Mouse (Mus musculus) MEL (cell line): ENCODE measurements at regions not wholly inside any gene's neighbourhood (a gene's known extent, or its start where the extent isn't known, plus 50 kb on each side); places are given as distances from the start of the nearest gene placed in this dataset.

Source experiments
- DNase-seq: peaks from one replicate; pipeline ENCODE4 v3.0.0; 2011; ENCODE audit warnings: low read depth, low spot score
- H3K27ac ChIP-seq: 2 replicates; pipeline ENCODE4 v1.5.1; 2012; ENCODE audit warnings: low read depth, mild to moderate bottlenecking, control low read depth, low read length, moderate library complexity; ENCODE audit not compliant: control insufficient read depth
- H3K27me3 ChIP-seq, 2 experiments: fragments of 150-350 bp in 1 of 2; sonication (generic) in 1 of 2; 2 replicates each; pipeline ENCODE4 v1.6.1; 2012; ENCODE audit warnings: low read length in 2 of 2, mild to moderate bottlenecking in 2 of 2, improper control_type of control experiment in 1 of 2, moderate library complexity in 1 of 2; ENCODE audit not compliant: insufficient read depth in 2 of 2, control insufficient read depth in 1 of 2
- H3K36me3 ChIP-seq, 2 experiments: 2 replicates each; pipeline ENCODE4 v1.6.1; 2012 to 2014; ENCODE audit warnings: low read length in 2 of 2, improper control_type of control experiment in 1 of 2, inconsistent platforms in 1 of 2, mild to moderate bottlenecking in 1 of 2; ENCODE audit not compliant: insufficient read depth in 2 of 2, control insufficient read depth in 1 of 2
- H3K4me1 ChIP-seq, 2 experiments: fragments of 150-350 bp in 1 of 2; sonication (generic) in 1 of 2; 2 replicates each; pipeline ENCODE4 v1.6.1; 2012; ENCODE audit warnings: low read length in 2 of 2, improper control_type of control experiment in 1 of 2, mild to moderate bottlenecking in 1 of 2; ENCODE audit not compliant: insufficient read depth in 2 of 2, control insufficient read depth in 1 of 2
- H3K4me3 ChIP-seq, 2 experiments: fragments of 150-350 bp in 1 of 2; sonication (generic) in 1 of 2; 2 replicates each; pipeline ENCODE4 v1.5.1; 2012; ENCODE audit warnings: low read depth in 2 of 2, low read length in 2 of 2, mild to moderate bottlenecking in 2 of 2, moderate library complexity in 2 of 2, control low read depth in 1 of 2, improper control_type of control experiment in 1 of 2; ENCODE audit not compliant: control insufficient read depth in 1 of 2, insufficient read depth in 1 of 2
- H3K79me2 ChIP-seq: 2 replicates; pipeline ENCODE4 v1.6.1; 2012; ENCODE audit warnings: mild to moderate bottlenecking, low read length, moderate library complexity; ENCODE audit not compliant: control insufficient read depth, poor library complexity, insufficient read depth
- H3K9ac ChIP-seq: 2 replicates; pipeline ENCODE4 v1.6.1; 2012; ENCODE audit warnings: low read depth, mild to moderate bottlenecking, control low read depth, low read length, moderate library complexity; ENCODE audit not compliant: control insufficient read depth, poor library complexity, severe bottlenecking
- H3K9me3 ChIP-seq: fragments of 150-350 bp; sonication (generic); replicated peaks from 2 replicates; pipeline ENCODE4 v1.6.1; 2012; ENCODE audit warnings: mild to moderate bottlenecking, low read length, improper control_type of control experiment, moderate library complexity; ENCODE audit not compliant: insufficient read depth
- CHD1 ChIP-seq: IDR thresholded peaks from 2 replicates; pipeline ENCODE4 v1.6.1; 2012; ENCODE audit warnings: low read depth, mild to moderate bottlenecking, inconsistent platforms, low read length, improper control_type of control experiment
- CHD2 ChIP-seq: IDR thresholded peaks from 2 replicates; pipeline ENCODE4 v1.6.1; 2011; ENCODE audit warnings: low read length, improper control_type of control experiment
- ELF1 ChIP-seq: IDR thresholded peaks from 2 replicates; pipeline ENCODE4 v1.6.1; 2014; ENCODE audit warnings: low read depth, mild to moderate bottlenecking, inconsistent platforms, low read length, improper control_type of control experiment, moderate library complexity
- ETS1 ChIP-seq: IDR thresholded peaks from 2 replicates; pipeline ENCODE4 v1.6.1; 2012; ENCODE audit warnings: low read depth, mild to moderate bottlenecking, inconsistent platforms, low read length, improper control_type of control experiment, moderate library complexity
- GATA1 ChIP-seq: IDR thresholded peaks from 2 replicates; pipeline ENCODE4 v1.6.1; 2011; ENCODE audit warnings: low read depth, low read length, improper control_type of control experiment
- JUND ChIP-seq: IDR thresholded peaks from 2 replicates; pipeline ENCODE4 v1.6.1; 2011; ENCODE audit warnings: low read depth, mild to moderate bottlenecking, improper control_type of control experiment, low read length
- MAFK ChIP-seq: IDR thresholded peaks from 2 replicates; pipeline ENCODE4 v1.6.1; 2011; ENCODE audit warnings: low read depth, mild to moderate bottlenecking, low read length, improper control_type of control experiment, borderline replicate concordance
- MAX ChIP-seq: IDR thresholded peaks from 2 replicates; pipeline ENCODE4 v1.6.1; 2011; ENCODE audit warnings: low read length, improper control_type of control experiment
- MAZ ChIP-seq: IDR thresholded peaks from 2 replicates; pipeline ENCODE4 v1.6.1; 2012; ENCODE audit warnings: low read depth, mild to moderate bottlenecking, inconsistent platforms, low read length, improper control_type of control experiment
- MYB ChIP-seq: IDR thresholded peaks from 2 replicates; pipeline ENCODE4 v1.6.1; 2011; ENCODE audit warnings: mild to moderate bottlenecking, low read depth, low read length, improper control_type of control experiment
- NELFE ChIP-seq: IDR thresholded peaks from 2 replicates; pipeline ENCODE4 v1.6.1; 2011; ENCODE audit warnings: low read depth, low read length, improper control_type of control experiment
- POLR2A ChIP-seq, 2 experiments: IDR thresholded peaks; 2 replicates each; pipeline ENCODE4 v1.6.1; 2011 to 2012; ENCODE audit warnings: low read length in 2 of 2, mild to moderate bottlenecking in 2 of 2, control low read depth in 1 of 2, improper control_type of control experiment in 1 of 2, low read depth in 1 of 2, moderate library complexity in 1 of 2; ENCODE audit not compliant: control insufficient read depth in 1 of 2, insufficient read depth in 1 of 2, poor library complexity in 1 of 2
- POLR2AphosphoS5 ChIP-seq: IDR thresholded peaks from 2 replicates; pipeline ENCODE4 v1.6.1; 2012; ENCODE audit warnings: low read depth, borderline replicate concordance, mild to moderate bottlenecking, inconsistent platforms, low read length, moderate library complexity, mixed read lengths
- RAD21 ChIP-seq: IDR thresholded peaks from 2 replicates; pipeline ENCODE4 v1.6.1; 2011; ENCODE audit warnings: mild to moderate bottlenecking, low read depth, low read length, improper control_type of control experiment
- TAL1 ChIP-seq: IDR thresholded peaks from 2 replicates; pipeline ENCODE4 v1.6.1; 2012; ENCODE audit warnings: mild to moderate bottlenecking, inconsistent platforms, low read length, moderate library complexity, mixed read lengths
- TBP ChIP-seq: IDR thresholded peaks from 2 replicates; pipeline ENCODE4 v1.8.0; 2011; ENCODE audit warnings: low read depth, low read length, improper control_type of control experiment
- USF1 ChIP-seq: IDR thresholded peaks from 2 replicates; pipeline ENCODE4 v1.6.1; 2014; ENCODE audit warnings: low read depth, mild to moderate bottlenecking, inconsistent platforms, low read length, improper control_type of control experiment, moderate library complexity
- ZKSCAN1 ChIP-seq: IDR thresholded peaks from 2 replicates; pipeline ENCODE4 v1.6.1; 2012; ENCODE audit warnings: low read depth, mild to moderate bottlenecking, inconsistent platforms, low read length, improper control_type of control experiment, moderate library complexity
- ZMIZ1 ChIP-seq: IDR thresholded peaks from 2 replicates; pipeline ENCODE4 v1.6.1; 2012; ENCODE audit warnings: low read depth, mild to moderate bottlenecking, inconsistent platforms, low read length, improper control_type of control experiment, moderate library complexity

- TF ChIP-seq TAL1, result no peak
- no peak for TF ChIP-seq USF1
- TF ChIP-seq JUND, result no peak
- no peak for TF ChIP-seq ZKSCAN1
- TF ChIP-seq POLR2A (IDR thresholded peaks at IDR 0.05; ENCODE audit: control insufficient read depth in 1 of 2, insufficient read depth in 1 of 2, low read depth in 1 of 2, low read length in 2 of 2, poor library complexity in 1 of 2), result no peak
- no peak for TF ChIP-seq ELF1
- no peak for TF ChIP-seq RAD21
- TF ChIP-seq NELFE, result no peak
- TF ChIP-seq CHD1, result no peak
- TF ChIP-seq TBP, result no peak
- TF ChIP-seq MYB, result no peak
- TF ChIP-seq ZMIZ1, result no peak
- no peak for TF ChIP-seq GATA1
- no peak for TF ChIP-seq MAFK
- TF ChIP-seq CHD2, result no peak
- no peak for TF ChIP-seq MAZ
- no peak for TF ChIP-seq POLR2AphosphoS5
Observed at GRCm38 (mm10) chr9:113233370-113233769, 474.7 kb downstream of the Pdcd6ip start.

GRCm38 (mm10) chr9:113229391-113229790 lies 478.7 kb downstream of the Pdcd6ip start:
- no peaks in the 10 kb centered on the region for H3K4me1 ChIP-seq
- H3K9ac ChIP-seq, result no peak overlapping the region
- H3K4me3 ChIP-seq, result no peak overlapping the region
- H3K36me3 ChIP-seq, result no peaks in the 10 kb centered on the region
- no peaks in the 10 kb centered on the region for H3K9me3 ChIP-seq
- no peak for TF ChIP-seq CHD1
- no peak for TF ChIP-seq ELF1
- TF ChIP-seq ZMIZ1, result no peak
- no peak for TF ChIP-seq TAL1
- TF ChIP-seq MAX, result no peak
- no peak for TF ChIP-seq JUND
- TF ChIP-seq ETS1, result no peak
- H3K79me2 ChIP-seq, result no peaks in the 10 kb centered on the region
- DNase-seq, result no peak
- no peak overlapping the region for H3K27ac ChIP-seq
- H3K27me3 ChIP-seq, result no peaks in the 10 kb centered on the region

More at GRCm38 (mm10) chr9:113233370-113233769, 474.7 kb downstream of the Pdcd6ip start:
- no peak for DNase-seq
- Histone ChIP-seq H3K79me2 (no peaks in the 10 kb centered on the region), H3K9me3 (no peaks in the 10 kb centered on the region), H3K36me3 (no peaks in the 10 kb centered on the region), H3K27me3 (no peaks in the 10 kb centered on the region), H3K9ac (no peak overlapping the region), H3K4me3 (no peak overlapping the region), H3K27ac (no peak overlapping the region), H3K4me1 (no peaks in the 10 kb centered on the region)
